Mouse (Mus musculus) left cerebral cortex, postnatal 4 days (tissue): Measurements from ENCODE around the gene Lsm7. TPM values are rescaled to one million over a fixed set of nuclear protein-coding genes. Genes with fewer than 3 reads are reported as not detected.
A peak's percentile ranks its signal among the peaks of the same experiment; 100 is the strongest.
"Not testable (repeated sequence)": the region's sequence is repeated elsewhere in the genome, so short reads cannot be mapped to it uniquely, and the experiment has no call there.

Source experiments
- DNase-seq: peaks from one replicate; pipeline ENCODE4 v3.0.0-alpha.2; 2022
- intact Hi-C: fragments of 180-260 bp; cut with DNase I; formaldehyde crosslinking; loops from one replicate; pipeline ENCODE4 v1.15.1; 2025
- total RNA-seq, 2 experiments: library from RNA; stranded (reverse); gene quantifications; 2 replicates each; pipeline ENCODE4 v1.2.3; 2021

The Lsm7 gene
- total RNA-seq, 2 experiments from 2014 or later, result 62.0 to 67.4 TPM

DNA sequence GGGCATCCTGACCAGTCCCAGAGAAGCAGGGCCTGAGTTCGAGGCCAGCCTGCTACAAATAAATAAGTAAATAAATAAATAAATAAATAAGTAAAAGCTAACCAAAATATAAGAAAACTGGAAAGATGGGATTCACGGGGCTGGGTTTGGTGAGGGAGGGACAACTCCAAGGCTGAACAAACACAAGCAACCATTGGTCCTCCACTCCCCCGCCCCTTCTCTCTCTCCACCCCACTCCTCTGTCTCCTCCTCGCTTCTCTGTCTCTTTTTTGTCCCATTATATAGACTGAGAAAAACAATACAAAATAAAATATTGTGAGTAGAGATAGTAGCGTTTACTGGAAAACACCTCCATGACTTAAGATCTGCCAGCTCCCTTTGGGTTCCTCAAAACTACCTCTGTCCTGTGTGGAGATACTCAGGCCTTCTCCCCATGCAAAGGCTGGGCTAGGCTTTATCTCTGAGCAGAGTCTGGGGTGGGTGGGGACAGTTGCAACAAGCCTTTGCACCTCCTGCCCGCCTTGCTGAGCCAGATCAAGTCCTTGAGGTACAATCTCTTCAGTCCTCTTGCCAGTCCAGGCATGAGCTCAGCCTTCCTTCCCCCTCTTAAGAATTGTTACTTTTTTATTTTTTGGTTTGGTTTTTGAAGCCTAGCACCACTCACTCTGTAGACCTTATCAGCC lies 36.3 kb downstream of the Lsm7 start:
- intact Hi-C loops, result no loop called here
- DNase-seq, result no peak

DNA sequence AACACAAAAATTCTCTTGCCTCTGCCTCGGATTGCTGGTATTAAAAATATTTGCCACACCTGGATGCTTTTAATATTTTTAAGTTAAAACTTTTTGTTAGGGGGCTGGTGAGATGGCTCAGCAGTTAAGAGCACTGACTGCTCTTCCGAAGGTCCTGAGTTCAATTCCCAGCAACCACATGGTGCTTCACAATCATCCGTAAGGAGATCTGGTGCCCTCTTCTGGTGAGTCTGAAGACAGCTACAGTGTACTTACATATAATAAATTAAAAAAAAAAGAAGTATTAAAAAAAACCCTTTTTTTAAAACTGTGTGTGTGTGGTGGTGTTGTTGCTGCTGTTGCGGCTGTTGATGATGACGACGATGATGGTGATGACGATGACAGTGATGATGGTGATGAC lies 37.1 kb downstream of the Lsm7 start:
- DNase-seq, intact Hi-C loops: not testable (repeated sequence)

DNA sequence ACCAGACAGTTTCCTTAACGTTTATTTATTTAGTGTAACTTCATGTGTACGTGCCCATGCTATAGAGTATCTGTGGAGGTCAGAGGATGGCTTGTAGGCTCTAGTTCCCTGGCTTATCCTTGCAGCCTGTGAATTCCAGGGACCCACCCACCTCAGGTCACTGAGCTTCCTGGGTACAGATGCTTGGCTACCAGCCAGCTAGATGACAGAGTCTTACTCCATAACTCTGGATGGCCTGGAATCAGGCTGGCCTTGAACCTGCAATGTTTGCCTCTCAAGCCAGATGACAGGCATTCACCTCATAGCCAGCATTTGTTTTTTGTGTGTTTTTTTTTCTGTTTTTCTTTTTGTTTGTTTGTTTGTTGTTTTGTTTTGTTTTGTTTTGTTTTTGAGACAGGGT lies 37.8 kb downstream of the Lsm7 start:
- no peak for DNase-seq
- intact Hi-C loops, result no loop called here

DNA sequence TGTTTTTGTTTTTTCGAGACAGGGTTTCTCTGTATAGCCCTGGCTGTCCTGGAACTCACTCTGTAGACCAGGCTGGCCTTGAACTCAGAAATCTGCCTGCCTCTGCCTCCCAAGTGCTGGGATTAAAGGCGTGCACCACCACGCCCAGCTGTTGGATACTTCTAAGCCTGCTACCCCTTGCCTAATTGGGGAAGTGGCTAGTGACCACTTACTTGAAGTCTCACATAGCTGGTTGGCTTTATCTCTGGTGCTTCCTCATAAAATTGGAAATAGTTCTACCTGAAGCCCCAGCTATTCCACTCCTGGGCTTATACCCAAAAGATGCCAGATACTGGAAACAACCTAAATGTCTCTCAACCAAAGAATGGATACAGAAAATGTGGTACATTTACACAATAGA lies 38.7 kb downstream of the Lsm7 start:
- intact Hi-C loops, DNase-seq: not testable (repeated sequence)

DNA sequence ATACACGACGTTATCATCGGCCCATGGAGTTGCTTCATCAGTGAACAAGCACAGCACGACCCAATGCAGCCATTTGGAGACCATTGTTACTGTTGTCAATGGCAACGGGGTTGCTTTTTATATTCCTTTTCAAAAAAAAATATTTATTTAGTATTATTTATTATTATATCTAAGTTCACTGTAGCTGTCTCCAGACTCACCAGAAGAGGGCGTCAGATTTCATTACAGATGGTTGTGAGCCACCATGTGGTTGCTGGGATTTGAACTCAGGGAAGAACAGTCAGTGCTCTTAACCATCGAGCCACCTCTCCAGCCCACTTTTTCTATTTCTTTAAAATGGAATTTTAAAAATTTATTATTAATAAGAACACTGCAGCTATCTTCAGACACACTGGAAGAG lies 40.2 kb downstream of the Lsm7 start:
- intact Hi-C loops, result no loop called here
- DNase-seq, result no peak

DNA sequence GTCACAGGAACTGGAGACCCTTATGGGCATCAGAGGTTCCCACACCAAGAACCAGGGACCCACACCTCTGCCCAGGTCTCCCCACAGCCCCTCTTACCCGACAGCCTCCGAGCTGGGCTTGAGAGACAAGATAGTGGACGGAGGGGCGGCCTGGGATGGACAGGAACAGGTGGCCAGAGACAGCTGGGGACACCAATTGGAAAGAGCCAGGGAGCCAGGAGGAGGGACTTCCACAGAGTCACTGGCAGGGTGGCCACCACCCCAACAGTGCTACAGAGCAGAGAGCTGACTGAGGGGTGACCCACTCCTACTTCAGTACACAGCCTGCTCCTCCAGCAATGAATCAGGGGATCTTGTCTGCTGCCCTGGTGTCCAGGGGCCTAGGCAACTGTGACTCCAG lies 41.6 kb downstream of the Lsm7 start, which contains the start of gene Jsrp1:
Jsrp1 (minus strand) TSS at position 133 of the 400 bp plus-strand sequence.
- DNase-seq, result no peak
- intact Hi-C loops, result no loop called here

DNA sequence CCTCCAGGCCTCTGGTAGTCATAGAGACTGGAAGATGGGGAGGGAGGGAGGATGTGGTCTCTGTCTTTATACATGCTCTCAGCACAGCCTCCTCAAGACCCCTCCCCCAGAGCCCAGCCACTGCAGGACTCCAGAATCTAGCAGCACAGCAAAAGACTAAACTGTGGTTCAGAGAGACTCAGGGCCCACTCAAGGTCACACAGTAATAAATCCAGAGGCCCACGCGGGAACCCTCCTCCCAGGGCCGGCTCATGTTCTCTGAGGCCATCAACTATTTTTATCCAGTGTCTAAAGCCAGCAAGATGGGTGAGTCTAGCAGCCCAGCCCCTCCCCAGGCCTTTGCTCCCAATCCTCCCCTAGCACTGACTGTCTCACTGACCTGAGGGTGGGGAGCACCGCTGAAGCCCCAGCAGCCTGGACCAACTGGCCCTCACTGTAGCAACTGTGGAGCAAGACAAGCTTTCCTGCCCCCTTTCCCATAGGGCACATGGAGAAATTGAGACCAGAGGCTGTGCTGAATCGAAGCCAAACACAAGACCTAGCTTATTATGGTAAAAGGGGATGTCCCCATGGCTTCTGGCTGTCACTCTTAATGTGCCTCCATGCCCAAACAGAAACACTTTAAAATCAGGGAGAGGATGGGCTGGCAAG lies 42.5 kb downstream of the Lsm7 start:
- no peak for DNase-seq
- intact Hi-C loops, result no loop called here

DNA sequence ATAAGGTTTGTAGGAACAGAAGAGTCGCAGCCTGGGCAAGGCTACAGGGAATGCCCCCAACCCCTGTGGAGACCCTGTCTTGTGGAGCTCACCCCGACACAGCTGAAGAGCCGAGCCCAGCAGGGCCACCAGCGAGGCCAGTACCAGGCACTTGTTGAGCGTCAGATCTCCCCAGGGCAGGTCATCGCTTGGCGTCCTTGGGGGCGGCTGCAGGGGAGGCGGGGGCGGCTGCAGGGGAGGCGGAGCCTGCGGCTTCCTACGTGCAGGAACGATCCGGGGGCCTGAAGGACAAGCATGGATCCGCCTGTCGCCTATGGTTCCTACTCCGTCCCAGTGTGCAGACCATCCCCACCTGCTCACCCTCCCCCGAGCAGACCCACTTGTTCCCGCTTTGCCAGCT lies 44.9 kb downstream of the Lsm7 start:
- no peak for DNase-seq

DNA sequence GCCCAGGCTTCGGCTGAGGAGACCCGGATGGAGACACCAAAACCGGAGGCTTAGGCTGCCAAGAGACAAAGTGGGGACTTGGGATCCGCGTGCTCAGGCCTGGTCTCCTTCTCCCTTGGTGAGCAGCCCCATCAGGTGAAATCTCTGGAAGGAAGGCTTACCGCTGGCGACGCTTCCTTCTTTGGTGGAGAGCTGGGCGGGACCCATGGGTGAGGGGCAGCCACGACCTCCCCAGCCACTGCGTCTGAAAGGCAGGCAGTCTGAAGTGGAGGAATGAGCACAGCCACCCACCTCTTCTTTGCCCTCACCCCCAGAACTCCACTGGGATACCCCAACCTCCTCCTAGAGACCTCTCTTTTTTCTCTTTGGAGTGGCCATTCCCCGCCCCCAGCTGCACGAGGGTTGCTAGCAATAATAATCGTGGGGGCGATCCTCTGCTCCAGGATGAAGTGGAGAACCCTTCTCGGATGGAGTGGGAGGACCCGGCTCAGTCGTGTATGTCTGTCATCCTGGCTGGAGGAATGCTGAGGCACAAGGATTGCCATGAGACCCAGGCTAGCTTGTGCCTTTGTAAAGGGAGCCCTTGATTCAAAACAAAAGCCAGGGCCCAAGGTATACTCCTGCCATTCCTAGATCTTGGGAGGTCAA lies 45.9 kb downstream of the Lsm7 start:
- intact Hi-C loops, result no loop called here
- DNase-seq, result no peak

More for the DNA sequence above, 44.9 kb downstream of the Lsm7 start:
- intact Hi-C loops, result no loop called here

DNA sequence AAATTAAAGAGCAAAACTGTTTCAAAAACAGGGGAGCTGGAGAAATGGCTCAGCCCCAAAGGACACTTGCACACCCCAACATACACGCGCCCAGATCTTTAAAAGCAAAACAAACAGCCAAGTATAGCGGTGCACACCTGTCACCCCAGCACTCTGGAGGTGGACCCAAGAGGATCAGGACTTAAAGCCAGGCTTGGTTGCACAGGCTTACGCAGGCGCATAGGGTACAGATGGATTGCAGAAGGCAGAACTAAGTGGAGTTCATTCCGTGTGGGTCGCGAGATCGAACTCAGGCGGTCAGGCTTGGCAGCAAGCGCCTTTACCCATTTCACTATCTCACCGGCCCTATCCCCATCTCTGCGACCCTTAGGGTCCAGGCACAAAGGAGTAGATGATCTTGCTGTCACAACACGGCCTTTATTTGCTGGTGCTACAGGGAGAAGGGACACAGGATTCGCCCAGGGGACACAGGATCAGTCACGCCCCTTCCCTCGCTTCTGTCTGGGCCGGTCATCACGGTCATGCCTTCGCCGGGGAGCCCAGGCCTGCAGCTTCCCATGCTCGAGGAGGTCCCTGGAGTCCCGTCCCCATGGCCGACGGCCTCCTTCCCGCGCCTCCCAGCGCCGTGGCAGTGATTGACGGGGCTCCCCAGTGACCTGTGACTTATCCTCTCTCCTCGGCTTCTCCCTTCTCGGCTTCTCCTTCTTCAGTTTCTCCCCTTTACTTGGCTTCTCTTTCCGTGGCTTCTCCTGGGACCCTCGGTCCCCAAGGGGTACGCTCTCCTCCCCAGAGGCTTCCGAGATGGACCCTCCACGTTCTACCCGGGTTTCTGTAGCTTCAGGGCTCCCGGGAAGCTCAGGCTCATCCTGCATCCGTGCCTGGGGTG lies 46.7 kb downstream of the Lsm7 start:
- DNase-seq, result no peak
- intact Hi-C loops, result no loop called here

DNA sequence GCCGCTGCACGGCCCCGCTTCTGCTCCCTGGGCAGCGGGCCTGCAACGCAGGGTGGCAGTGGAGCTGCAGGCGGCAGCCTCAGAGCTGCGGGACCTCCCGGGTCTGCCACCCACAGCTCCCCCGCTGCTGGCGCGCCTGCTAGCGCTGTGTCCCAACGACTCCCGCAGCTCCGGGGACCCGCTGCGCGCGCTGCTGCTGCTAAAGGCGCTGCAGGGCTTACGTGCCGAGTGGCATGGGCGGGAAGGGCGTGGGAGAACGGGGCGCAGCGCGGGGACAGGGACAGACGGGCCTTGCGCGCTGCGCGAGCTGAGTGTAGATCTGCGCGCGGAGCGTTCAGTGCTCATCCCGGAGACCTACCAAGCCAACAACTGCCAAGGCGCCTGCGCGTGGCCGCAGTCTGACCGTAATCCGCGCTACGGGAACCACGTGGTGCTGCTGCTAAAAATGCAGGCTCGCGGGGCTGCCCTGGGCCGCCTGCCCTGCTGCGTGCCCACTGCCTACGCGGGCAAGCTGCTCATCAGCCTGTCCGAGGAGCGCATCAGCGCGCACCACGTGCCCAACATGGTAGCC lies 47.9 kb downstream of the Lsm7 start:
- peak; percentile 80 for DNase-seq
- intact Hi-C loops, result no loop called here

DNA sequence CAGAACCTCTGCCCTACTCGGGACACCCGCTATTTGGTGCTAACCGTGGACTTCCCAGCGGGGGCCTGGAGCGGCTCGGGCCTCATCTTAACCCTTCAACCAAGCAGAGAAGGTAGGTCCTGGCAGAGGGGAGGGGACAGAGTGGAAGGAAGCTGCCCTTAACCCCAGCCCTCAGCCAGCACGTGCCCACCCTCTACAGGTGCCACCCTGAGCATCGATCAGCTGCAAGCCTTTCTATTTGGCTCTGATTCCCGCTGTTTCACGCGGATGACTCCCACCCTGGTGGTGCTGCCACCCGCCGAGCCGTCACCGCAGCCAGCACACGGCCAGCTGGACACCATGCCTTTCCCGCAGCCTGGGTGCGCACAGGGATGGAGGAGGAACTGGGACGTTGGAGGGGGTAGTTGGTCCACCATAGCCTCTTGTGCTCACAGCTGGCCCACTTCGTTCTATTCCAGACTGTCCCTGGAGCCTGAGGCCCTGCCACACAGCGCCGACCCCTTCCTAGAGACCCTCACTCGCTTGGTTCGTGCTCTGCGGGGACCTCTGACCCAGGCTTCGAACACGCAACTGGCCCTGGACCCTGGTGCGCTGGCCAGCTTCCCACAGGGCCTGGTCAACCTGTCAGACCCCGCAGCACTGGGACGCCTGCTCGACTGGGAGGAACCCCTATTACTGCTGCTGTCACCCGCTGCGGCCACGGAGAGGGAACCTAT lies 48.5 kb downstream of the Lsm7 start:
- intact Hi-C loops, result no loop called here
- no peak for DNase-seq

DNA sequence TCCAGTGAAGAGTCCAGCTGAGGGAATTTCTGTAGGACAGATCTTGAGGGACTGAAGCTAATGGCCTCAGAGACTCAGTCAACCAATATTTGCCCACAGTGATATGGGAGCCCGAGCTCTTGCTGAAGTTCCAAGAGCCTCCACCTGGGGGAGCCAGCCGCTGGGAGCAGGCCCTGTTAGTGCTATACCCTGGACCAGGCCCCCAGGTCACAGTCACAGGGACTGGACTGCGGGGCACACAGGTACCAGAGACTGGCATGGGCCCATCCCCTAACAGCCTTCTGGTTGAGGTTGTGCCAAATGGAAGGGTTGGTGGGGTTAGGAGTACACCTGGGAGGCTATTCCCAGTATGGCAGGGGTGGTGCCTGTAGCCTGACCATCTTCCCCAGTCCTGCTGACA lies 49.1 kb downstream of the Lsm7 start:
- DNase-seq, result peak; percentile 85
- intact Hi-C loops, result no loop called here

DNA sequence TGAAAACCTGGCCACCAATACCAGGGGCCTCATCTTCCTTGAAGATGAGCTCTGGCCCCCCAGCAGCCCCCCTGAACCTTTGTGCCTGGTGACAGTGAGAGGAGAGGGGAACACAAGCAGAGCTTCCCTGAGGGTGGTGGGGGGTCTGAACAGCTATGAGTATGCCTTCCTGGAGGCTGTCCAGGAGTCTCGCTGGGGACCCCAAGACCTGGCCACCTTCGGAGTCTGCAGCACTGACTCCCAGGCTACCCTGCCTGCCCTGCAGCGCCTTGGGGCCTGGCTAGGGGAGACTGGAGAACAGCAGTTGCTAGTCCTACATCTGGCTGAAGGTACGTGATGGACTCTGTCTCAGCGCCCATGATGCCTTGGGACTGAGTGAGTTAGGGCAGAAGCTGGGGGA lies 49.7 kb downstream of the Lsm7 start:
- no peak for DNase-seq
- intact Hi-C loops, result no loop called here

DNA sequence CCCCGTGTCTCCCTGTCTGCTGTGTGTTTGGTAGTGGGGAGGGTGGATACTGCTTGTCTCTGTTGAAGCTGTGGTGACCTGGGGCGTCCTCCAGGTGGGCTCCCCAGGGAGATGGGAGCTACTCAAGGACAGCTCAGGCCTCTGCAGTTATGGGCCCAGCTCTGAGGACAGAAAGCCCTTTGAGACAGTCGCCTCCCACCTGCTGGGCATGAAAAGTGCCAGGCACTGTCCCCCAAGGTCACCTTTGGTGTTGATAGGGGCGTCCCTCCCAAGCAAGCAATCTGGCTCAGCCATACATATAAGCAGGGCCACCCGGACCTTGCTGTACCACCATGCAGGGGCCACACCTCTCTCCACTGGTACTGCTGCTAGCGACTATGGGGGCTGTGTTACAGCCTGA lies 50.1 kb downstream of the Lsm7 start, which contains the start of gene Amh:
Amh (plus strand) TSS at position 328 of the 400 bp plus-strand sequence.
- DNase-seq, result no peak
- intact Hi-C loops, result no loop called here

DNA sequence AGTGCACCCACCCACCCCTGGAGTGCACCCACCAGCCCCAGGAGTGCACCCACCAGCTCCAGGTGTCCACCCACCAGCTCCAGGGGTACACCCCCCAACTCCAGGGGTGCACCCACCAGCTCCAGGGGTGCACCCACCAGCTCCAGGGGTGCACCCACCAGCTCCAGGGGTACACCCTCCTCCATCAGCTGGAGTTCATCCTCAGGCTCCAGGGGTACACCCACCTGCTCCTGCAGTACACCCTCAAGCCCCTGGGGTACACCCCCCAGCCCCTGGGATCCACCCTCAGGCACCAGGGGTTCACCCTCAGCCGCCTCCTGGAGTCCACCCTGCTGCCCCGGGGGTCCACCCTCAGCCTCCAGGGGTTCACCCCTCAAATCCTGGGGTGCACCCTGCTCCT lies 50.7 kb downstream of the Lsm7 start:
- intact Hi-C loops, result no loop called here

DNA sequence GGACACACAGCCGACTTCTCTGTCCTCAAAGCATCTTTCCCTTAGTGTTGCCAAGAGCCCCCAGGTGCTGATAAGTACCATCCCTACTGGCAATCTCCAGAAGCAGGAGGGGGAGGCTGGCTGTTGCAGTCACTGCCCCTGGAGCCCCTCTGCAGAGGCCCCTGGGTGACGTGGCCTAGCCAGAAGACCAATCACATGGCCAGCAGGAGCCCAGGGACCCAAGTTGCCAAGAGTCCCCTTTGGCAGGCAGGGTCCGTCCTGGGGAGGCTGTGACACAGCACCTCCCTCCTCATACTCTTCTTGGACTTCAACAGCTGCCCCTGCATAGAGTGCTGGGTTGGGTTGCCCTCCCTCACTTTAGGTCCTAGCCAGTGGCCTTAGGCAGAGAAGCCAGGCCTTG lies 52.0 kb downstream of the Lsm7 start:
- intact Hi-C loops, result no loop called here
- DNase-seq, result no peak

More for the DNA sequence above, 50.7 kb downstream of the Lsm7 start:
- DNase-seq, result no peak
